Mouse (Mus musculus): ENCODE data around the gene Pax7. TPM values are rescaled to one million over a fixed set of nuclear protein-coding genes. Genes with fewer than 3 reads are reported as not detected.

The Pax7 gene
- not detected for polyA plus RNA-seq (2015; fragmentation: Illumina TruSeq; extraction: RNeasy Lipid Tissue Mini Kit (QIAGEN cat#74804); ENCODE audit: insufficient read depth, low read depth, low replicate concordance)

DNA sequence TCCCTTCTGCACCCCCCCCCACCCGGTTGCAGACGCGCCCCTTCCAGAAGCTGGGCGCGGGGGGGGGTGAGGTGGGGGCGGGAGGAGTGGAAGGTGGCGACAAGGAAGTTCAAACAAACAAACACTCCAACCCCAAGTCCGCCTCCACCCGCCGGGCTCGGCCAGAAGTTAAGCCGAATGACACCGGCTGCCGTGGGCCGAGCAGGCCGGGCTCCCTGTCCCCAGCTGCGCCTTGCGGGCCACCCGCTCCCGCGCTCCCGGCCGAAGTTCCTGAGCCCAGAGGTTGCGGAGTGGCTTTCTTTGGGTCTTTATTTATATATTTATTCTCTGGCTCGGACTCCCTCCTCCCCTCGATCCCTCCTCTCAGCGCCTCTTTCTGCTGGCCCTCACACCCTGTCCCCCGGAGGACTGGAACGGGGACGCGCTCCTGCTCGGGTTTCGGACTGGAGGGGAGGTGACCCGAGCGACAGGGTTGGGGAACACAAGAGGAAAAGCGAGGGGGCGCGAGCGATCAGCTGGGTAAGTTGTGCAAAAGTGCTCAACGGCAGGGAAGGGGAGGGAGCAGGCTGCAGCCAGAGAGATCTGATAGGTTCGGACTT, at the start of gene Pax7:
Gene Pax7, minus strand, starts transcription at position 493 of the 599 bp plus-strand sequence.

Other genes starting within 250 kb of the Pax7 start
- gene Gm21969, start 230.3 kb downstream of the Pax7 start, polyA plus RNA-seq (2015; fragmentation: Illumina TruSeq; extraction: RNeasy Lipid Tissue Mini Kit (QIAGEN cat#74804); ENCODE audit: insufficient read depth, low read depth, low replicate concordance): not detected
- 9.1 TPM for gene Aldh4a1, start 210.7 kb downstream of the Pax7 start, polyA plus RNA-seq (2015; fragmentation: Illumina TruSeq; extraction: RNeasy Lipid Tissue Mini Kit (QIAGEN cat#74804); ENCODE audit: insufficient read depth, low read depth, low replicate concordance)
- not detected for gene Tas1r2, start 180.0 kb downstream of the Pax7 start, polyA plus RNA-seq (2015; fragmentation: Illumina TruSeq; extraction: RNeasy Lipid Tissue Mini Kit (QIAGEN cat#74804); ENCODE audit: insufficient read depth, low read depth, low replicate concordance)
- 2.2 TPM for gene Klhdc7a, start 134.5 kb upstream of the Pax7 start, polyA plus RNA-seq (2015; fragmentation: Illumina TruSeq; extraction: RNeasy Lipid Tissue Mini Kit (QIAGEN cat#74804); ENCODE audit: insufficient read depth, low read depth, low replicate concordance)